Mouse (Mus musculus) MEL (cell line): ENCODE data around the gene Pafah1b2. TPM values are rescaled to one million over a fixed set of nuclear protein-coding genes. Genes with fewer than 3 reads are reported as not detected.

ENCODE experiments used
- DNase-seq: peaks from one replicate; pipeline ENCODE4 v3.0.0; 2011; ENCODE audit warnings: low read depth, low spot score
- H3K27ac ChIP-seq: 2 replicates; pipeline ENCODE4 v1.5.1; 2012; ENCODE audit warnings: low read depth, mild to moderate bottlenecking, control low read depth, low read length, moderate library complexity; ENCODE audit not compliant: control insufficient read depth
- H3K27me3 ChIP-seq, 2 experiments: fragments of 150-350 bp in 1 of 2; sonication (generic) in 1 of 2; 2 replicates each; pipeline ENCODE4 v1.6.1; 2012; ENCODE audit warnings: low read length in 2 of 2, mild to moderate bottlenecking in 2 of 2, improper control_type of control experiment in 1 of 2, moderate library complexity in 1 of 2; ENCODE audit not compliant: insufficient read depth in 2 of 2, control insufficient read depth in 1 of 2
- H3K36me3 ChIP-seq, 2 experiments: 2 replicates each; pipeline ENCODE4 v1.6.1; 2012 to 2014; ENCODE audit warnings: low read length in 2 of 2, improper control_type of control experiment in 1 of 2, inconsistent platforms in 1 of 2, mild to moderate bottlenecking in 1 of 2; ENCODE audit not compliant: insufficient read depth in 2 of 2, control insufficient read depth in 1 of 2
- H3K4me1 ChIP-seq, 2 experiments: fragments of 150-350 bp in 1 of 2; sonication (generic) in 1 of 2; 2 replicates each; pipeline ENCODE4 v1.6.1; 2012; ENCODE audit warnings: low read length in 2 of 2, improper control_type of control experiment in 1 of 2, mild to moderate bottlenecking in 1 of 2; ENCODE audit not compliant: insufficient read depth in 2 of 2, control insufficient read depth in 1 of 2
- H3K4me3 ChIP-seq, 2 experiments: fragments of 150-350 bp in 1 of 2; sonication (generic) in 1 of 2; 2 replicates each; pipeline ENCODE4 v1.5.1; 2012; ENCODE audit warnings: low read depth in 2 of 2, low read length in 2 of 2, mild to moderate bottlenecking in 2 of 2, moderate library complexity in 2 of 2, control low read depth in 1 of 2, improper control_type of control experiment in 1 of 2; ENCODE audit not compliant: control insufficient read depth in 1 of 2, insufficient read depth in 1 of 2
- H3K79me2 ChIP-seq: 2 replicates; pipeline ENCODE4 v1.6.1; 2012; ENCODE audit warnings: mild to moderate bottlenecking, low read length, moderate library complexity; ENCODE audit not compliant: control insufficient read depth, poor library complexity, insufficient read depth
- H3K9ac ChIP-seq: 2 replicates; pipeline ENCODE4 v1.6.1; 2012; ENCODE audit warnings: low read depth, mild to moderate bottlenecking, control low read depth, low read length, moderate library complexity; ENCODE audit not compliant: control insufficient read depth, poor library complexity, severe bottlenecking
- H3K9me3 ChIP-seq: fragments of 150-350 bp; sonication (generic); replicated peaks from 2 replicates; pipeline ENCODE4 v1.6.1; 2012; ENCODE audit warnings: mild to moderate bottlenecking, low read length, improper control_type of control experiment, moderate library complexity; ENCODE audit not compliant: insufficient read depth
- CHD2 ChIP-seq: IDR thresholded peaks from 2 replicates; pipeline ENCODE4 v1.6.1; 2011; ENCODE audit warnings: low read length, improper control_type of control experiment
- E2F4 ChIP-seq: IDR thresholded peaks from 2 replicates; pipeline ENCODE4 v1.6.1; 2011; ENCODE audit warnings: low read depth, low read length, improper control_type of control experiment, borderline replicate concordance
- ELF1 ChIP-seq: IDR thresholded peaks from 2 replicates; pipeline ENCODE4 v1.6.1; 2014; ENCODE audit warnings: low read depth, mild to moderate bottlenecking, inconsistent platforms, low read length, improper control_type of control experiment, moderate library complexity
- EP300 ChIP-seq, 2 experiments: IDR thresholded peaks; 2 replicates each; pipeline ENCODE4 v1.6.1; 2011; ENCODE audit warnings: improper control_type of control experiment in 2 of 2, low read length in 2 of 2, low read depth in 1 of 2, mild to moderate bottlenecking in 1 of 2
- HCFC1 ChIP-seq: IDR thresholded peaks from 2 replicates; pipeline ENCODE4 v1.6.1; 2012; ENCODE audit warnings: low read depth, mild to moderate bottlenecking, inconsistent platforms, low read length, improper control_type of control experiment, moderate library complexity
- KAT2A ChIP-seq: conservative IDR thresholded peaks from 2 replicates; pipeline ENCODE4 v1.6.1; 2012; ENCODE audit warnings: low read depth, low read length, improper control_type of control experiment, inconsistent platforms
- MAFK ChIP-seq: IDR thresholded peaks from 2 replicates; pipeline ENCODE4 v1.6.1; 2011; ENCODE audit warnings: low read depth, mild to moderate bottlenecking, low read length, improper control_type of control experiment, borderline replicate concordance
- MEF2A ChIP-seq: IDR thresholded peaks from 2 replicates; pipeline ENCODE4 v1.6.1; 2014; ENCODE audit warnings: low read depth, mild to moderate bottlenecking, inconsistent platforms, low read length, improper control_type of control experiment; ENCODE audit not compliant: poor library complexity, insufficient replicate concordance, severe bottlenecking; ENCODE audit errors: extremely low read depth
- MXI1 ChIP-seq: IDR thresholded peaks from 2 replicates; pipeline ENCODE4 v1.6.1; 2011; ENCODE audit warnings: mild to moderate bottlenecking, low read depth, low read length, improper control_type of control experiment
- MYB ChIP-seq: IDR thresholded peaks from 2 replicates; pipeline ENCODE4 v1.6.1; 2011; ENCODE audit warnings: mild to moderate bottlenecking, low read depth, low read length, improper control_type of control experiment
- MYC ChIP-seq: IDR thresholded peaks from 2 replicates; pipeline ENCODE4 v1.6.1; 2011; ENCODE audit warnings: low read depth, mild to moderate bottlenecking, low read length, improper control_type of control experiment, moderate library complexity
- NRF1 ChIP-seq: IDR thresholded peaks from 2 replicates; pipeline ENCODE4 v1.6.1; 2014; ENCODE audit warnings: low read depth, mild to moderate bottlenecking, inconsistent platforms, low read length, improper control_type of control experiment, moderate library complexity; ENCODE audit not compliant: poor library complexity, insufficient read depth, severe bottlenecking
- POLR2A ChIP-seq, 2 experiments: IDR thresholded peaks; 2 replicates each; pipeline ENCODE4 v1.6.1; 2011 to 2012; ENCODE audit warnings: low read length in 2 of 2, mild to moderate bottlenecking in 2 of 2, control low read depth in 1 of 2, improper control_type of control experiment in 1 of 2, low read depth in 1 of 2, moderate library complexity in 1 of 2; ENCODE audit not compliant: control insufficient read depth in 1 of 2, insufficient read depth in 1 of 2, poor library complexity in 1 of 2
- SIN3A ChIP-seq: IDR thresholded peaks from 2 replicates; pipeline ENCODE4 v1.6.1; 2012; ENCODE audit warnings: low read length, improper control_type of control experiment, inconsistent platforms
- USF2 ChIP-seq, 2 experiments: IDR thresholded peaks; 2 replicates each; pipeline ENCODE4 v1.6.1; 2011 to 2012; ENCODE audit warnings: improper control_type of control experiment in 2 of 2, low read length in 2 of 2, borderline replicate concordance in 1 of 2, inconsistent platforms in 1 of 2, low read depth in 1 of 2, mild to moderate bottlenecking in 1 of 2; ENCODE audit not compliant: insufficient read depth in 1 of 2
- ZC3H11A ChIP-seq: IDR thresholded peaks from 2 replicates; pipeline ENCODE4 v1.6.1; 2012; ENCODE audit warnings: low read depth, mild to moderate bottlenecking, inconsistent platforms, low read length, improper control_type of control experiment
- polyA plus RNA-seq, 2 experiments: library from polyadenylated mRNA; stranded (reverse) in 1 of 2; unstranded in 1 of 2; fragments of >175 nt in 1 of 2; fragments of >200 nt in 1 of 2; gene quantifications; 2 replicates each; pipeline versions ENCODE4 v1.2.1 to v1.2.4; 2012; ENCODE audit warnings: low replicate concordance in 2 of 2, low read depth in 1 of 2; ENCODE audit not compliant: insufficient read length in 2 of 2, insufficient read depth in 1 of 2, missing spikeins in 1 of 2
- total RNA-seq: library from RNA; depleted of rRNA; stranded (reverse); fragments of 300-350 nt; gene quantifications from 2 replicates; pipeline ENCODE4 v1.2.3, GENCODE M21; 2012

The Pafah1b2 gene
- total and polyA plus RNA-seq, 3 experiments, result 127 to 178 (median 131) TPM

DNA sequence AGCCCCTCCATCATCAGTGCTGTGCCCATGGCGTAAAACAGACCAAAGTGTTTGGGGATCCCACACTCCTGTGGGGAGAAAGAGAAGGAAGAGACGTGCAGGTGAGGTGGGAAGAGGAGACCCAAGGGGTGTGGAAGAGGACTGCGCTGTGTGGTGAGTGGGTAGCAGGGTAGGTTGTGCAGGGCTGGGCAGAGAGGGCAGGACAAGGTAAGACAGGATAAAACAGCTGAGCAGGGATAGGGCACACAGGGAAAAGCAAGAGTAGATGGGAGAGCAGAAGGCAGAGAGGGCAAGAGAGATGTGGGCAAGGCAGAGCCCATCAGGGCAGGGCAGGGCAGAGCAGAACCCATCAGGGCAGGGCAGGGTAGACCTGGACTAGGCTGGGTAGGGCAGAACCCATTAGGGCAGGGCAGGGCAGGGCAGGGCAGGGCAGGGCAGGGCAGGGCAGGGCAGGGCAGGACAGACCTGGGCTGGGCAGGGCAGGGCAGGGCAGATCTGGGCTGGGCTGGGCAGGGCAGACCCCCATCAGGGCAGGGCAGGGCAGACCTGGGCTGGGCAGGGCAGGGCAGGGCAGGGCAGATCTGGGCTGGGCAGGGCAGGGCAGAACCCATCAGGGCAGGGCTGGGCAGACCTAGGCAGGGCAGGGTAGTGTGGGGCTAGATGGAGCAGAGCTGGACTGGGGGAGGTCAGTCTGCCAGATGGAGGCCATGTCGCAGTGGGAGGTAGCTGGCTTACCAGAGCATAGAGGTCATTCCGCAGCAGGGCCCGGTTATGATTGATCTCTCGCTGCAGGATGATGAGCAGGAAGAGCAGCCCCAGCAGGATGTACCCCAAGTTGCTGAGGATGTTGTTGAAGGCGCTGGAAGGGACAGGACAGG lies 68.6 kb downstream of the Pafah1b2 start:
- TF ChIP-seq MYB (no peak), USF2 (IDR thresholded peaks at IDR 0.05; ENCODE audit: borderline replicate concordance in 1 of 2, insufficient read depth in 1 of 2, low read depth in 1 of 2, low read length in 2 of 2) (no peak), ELF1 (no peak), MEF2A (no peak), HCFC1 (no peak), ZC3H11A (no peak), E2F4 (no peak), CHD2 (no peak), MYC (no peak), SIN3A (no peak), POLR2A (IDR thresholded peaks at IDR 0.05; ENCODE audit: control insufficient read depth in 1 of 2, insufficient read depth in 1 of 2, low read depth in 1 of 2, low read length in 2 of 2, poor library complexity in 1 of 2) (no peak), EP300 (IDR thresholded peaks at IDR 0.05; ENCODE audit: low read depth in 1 of 2, low read length in 2 of 2) (no peak), NRF1 (no peak), KAT2A (no peak), MAFK (no peak), MXI1 (no peak)
- TF ChIP-seq, all 39 proteins: peak for 0
- Histone ChIP-seq H3K27me3 (no peaks in the 10 kb centered on the region), H3K79me2 (no peaks in the 10 kb centered on the region), H3K4me3 (no peak overlapping the region), H3K9ac (no peak overlapping the region), H3K4me1 (no peaks in the 10 kb centered on the region), H3K9me3 (no peaks in the 10 kb centered on the region), H3K27ac (no peak overlapping the region), H3K36me3 (no peaks in the 10 kb centered on the region; a peak in 1 of 4 replicates)
- no peak for DNase-seq

DNA sequence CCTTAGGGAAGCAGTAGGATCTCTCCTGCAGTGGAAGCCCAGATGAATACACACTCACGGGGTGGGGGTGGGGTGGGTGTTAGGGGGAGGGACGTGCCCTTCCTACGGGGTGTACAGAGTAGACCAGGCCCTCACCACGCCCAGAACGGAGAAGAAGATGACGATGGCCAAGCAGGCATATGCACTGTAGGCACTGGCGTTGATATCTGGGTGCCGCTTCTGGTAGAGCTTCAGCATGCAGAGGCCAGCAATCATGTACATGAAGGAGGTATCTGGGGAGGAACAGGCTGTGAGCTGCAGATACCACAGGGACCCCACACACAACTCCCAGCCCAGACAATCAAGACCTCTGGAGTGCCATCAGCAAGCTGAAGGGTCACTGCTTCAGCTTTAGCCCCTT lies 69.6 kb downstream of the Pafah1b2 start:
- DNase-seq, result no peak
- Histone ChIP-seq H3K4me3 (no peak overlapping the region), H3K36me3 (no peaks in the 10 kb centered on the region; a peak in 1 of 4 replicates), H3K9me3 (no peaks in the 10 kb centered on the region), H3K4me1 (no peaks in the 10 kb centered on the region), H3K27me3 (no peaks in the 10 kb centered on the region), H3K79me2 (no peaks in the 10 kb centered on the region), H3K27ac (no peak overlapping the region), H3K9ac (no peak overlapping the region)
- TF ChIP-seq ELF1, result no peak
- TF ChIP-seq MAFK, result no peak
